Mouse (Mus musculus): ENCODE measurements around the gene Ppm1h. TPM values are rescaled to one million over a fixed set of nuclear protein-coding genes. Genes with fewer than 3 reads are reported as not detected.
"Not testable (repeated sequence)": the region's sequence is repeated elsewhere in the genome, so short reads cannot be mapped to it uniquely, and the experiment has no call there.

Ppm1h gene
- total RNA-seq, 1 experiment from 2014 or later: 16.9 TPM

- not testable (repeated sequence) for DNase-seq
Measured at GRCm38 (mm10) chr10:122935406-122935805, 256.8 kb downstream of the Ppm1h start.

GRCm38 (mm10) chr10:122937380-122937779, 258.8 kb downstream of the Ppm1h start:
- DNase-seq: not testable (repeated sequence)

GRCm38 (mm10) chr10:122939546-122939945, 261.0 kb downstream of the Ppm1h start:
- no peak for DNase-seq

- DNase-seq: no peak
Measured at GRCm38 (mm10) chr10:122942771-122943170, 264.2 kb downstream of the Ppm1h start.

GRCm38 (mm10) chr10:122943824-122944223, 265.3 kb downstream of the Ppm1h start:
- DNase-seq: no peak

GRCm38 (mm10) chr10:122944888-122945287, 266.3 kb downstream of the Ppm1h start:
- DNase-seq: no peak

- DNase-seq: no peak
Measured at GRCm38 (mm10) chr10:122950966-122951365, 272.4 kb downstream of the Ppm1h start.

- no peak for DNase-seq
Measured at GRCm38 (mm10) chr10:122953576-122953975, 275.0 kb downstream of the Ppm1h start.

- DNase-seq: no peak
Measured at GRCm38 (mm10) chr10:122957918-122958317, 279.4 kb downstream of the Ppm1h start.

- DNase-seq: no peak
Measured at GRCm38 (mm10) chr10:122958699-122959098, 280.1 kb downstream of the Ppm1h start.

- no peak for DNase-seq
Measured at GRCm38 (mm10) chr10:122960216-122960615, 281.7 kb downstream of the Ppm1h start.

- no peak for DNase-seq
Measured at GRCm38 (mm10) chr10:122960738-122961137, 282.2 kb downstream of the Ppm1h start.

- DNase-seq: no peak
Measured at GRCm38 (mm10) chr10:122961494-122961893, 282.9 kb downstream of the Ppm1h start.

- DNase-seq: no peak
Measured at GRCm38 (mm10) chr10:122962651-122963050, 284.1 kb downstream of the Ppm1h start.

GRCm38 (mm10) chr10:122963463-122964240, 285.1 kb downstream of the Ppm1h start:
- no peak for DNase-seq

GRCm38 (mm10) chr10:122964241-122964636, 285.7 kb downstream of the Ppm1h start:
- no peak for DNase-seq

GRCm38 (mm10) chr10:122965650-122966049, 287.1 kb downstream of the Ppm1h start:
- not testable (repeated sequence) for DNase-seq

GRCm38 (mm10) chr10:122966421-122966820, 287.9 kb downstream of the Ppm1h start:
- no peak for DNase-seq

- no peak for DNase-seq
Measured at GRCm38 (mm10) chr10:122970188-122970587, 291.6 kb downstream of the Ppm1h start.

GRCm38 (mm10) chr10:122973241-122973640, 294.7 kb downstream of the Ppm1h start:
- no peak for DNase-seq

GRCm38 (mm10) chr10:122976038-122976437, 297.5 kb downstream of the Ppm1h start:
- no peak for DNase-seq

GRCm38 (mm10) chr10:122979356-122979755, 300.8 kb downstream of the Ppm1h start:
- no peak for DNase-seq

GRCm38 (mm10) chr10:122980123-122980522, 301.6 kb downstream of the Ppm1h start:
- no peak for DNase-seq

- no peak for DNase-seq
Measured at GRCm38 (mm10) chr10:122982909-122983578, 304.5 kb downstream of the Ppm1h start.

All from adrenal gland, postnatal 14 days (tissue).